Mouse (Mus musculus) monocyte, adult 2 months (primary cell): ENCODE data around the gene Grin2a.

ENCODE experiments used
- DNase-seq, 2 experiments: peaks; one replicate each; pipeline ENCODE4 v3.0.0; 2022; ENCODE audit warnings: low spot score in 2 of 2, low read depth in 1 of 2

Gene Grin2a

DNA sequence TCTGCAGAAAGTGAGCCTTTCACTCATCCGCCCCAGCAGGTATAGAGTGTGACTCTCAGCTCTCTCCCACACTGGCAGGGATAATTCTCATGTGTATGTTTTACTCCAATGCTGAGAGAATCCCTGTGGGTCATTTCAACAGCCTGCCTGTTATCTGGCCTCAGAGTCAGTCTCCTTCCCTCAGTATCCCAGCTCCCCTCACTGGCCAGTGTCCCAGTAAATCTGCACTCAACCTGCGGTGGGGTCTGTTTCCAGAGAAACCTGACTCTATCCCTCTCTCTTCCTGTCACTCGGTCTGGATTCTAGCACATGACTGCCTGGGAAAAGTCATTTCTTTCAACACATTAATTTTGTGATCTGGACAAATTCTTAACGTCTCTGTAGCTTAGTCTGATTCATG, 122.4 kb downstream of the Grin2a start:
- no peak for DNase-seq

- DNase-seq = no peak
Measured at GRCm38 (mm10) chr16:9865710-9866109, 129.7 kb downstream of the Grin2a start.

GRCm38 (mm10) chr16:9865039-9865438, 130.3 kb downstream of the Grin2a start:
- no peak for DNase-seq

DNA sequence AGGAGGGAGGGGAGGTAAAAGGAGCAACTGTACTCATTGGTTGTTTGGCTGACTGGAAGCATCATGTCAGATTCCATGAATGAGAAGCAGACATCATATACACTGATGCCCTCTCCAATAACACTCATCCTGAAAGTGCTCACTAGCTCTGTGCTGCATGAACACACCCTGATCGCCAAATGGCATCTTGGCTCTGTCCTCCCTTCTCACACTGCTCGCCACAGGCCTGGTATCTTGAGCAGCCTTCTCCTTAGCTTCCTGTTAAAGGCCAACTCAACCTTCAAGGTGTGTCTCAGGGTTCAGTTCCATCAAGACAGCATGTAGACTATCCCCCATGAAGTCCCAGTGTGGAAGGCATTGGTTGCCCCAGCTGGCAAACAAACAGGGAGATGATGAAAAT, 137.6 kb downstream of the Grin2a start:
- no peak for DNase-seq

DNA sequence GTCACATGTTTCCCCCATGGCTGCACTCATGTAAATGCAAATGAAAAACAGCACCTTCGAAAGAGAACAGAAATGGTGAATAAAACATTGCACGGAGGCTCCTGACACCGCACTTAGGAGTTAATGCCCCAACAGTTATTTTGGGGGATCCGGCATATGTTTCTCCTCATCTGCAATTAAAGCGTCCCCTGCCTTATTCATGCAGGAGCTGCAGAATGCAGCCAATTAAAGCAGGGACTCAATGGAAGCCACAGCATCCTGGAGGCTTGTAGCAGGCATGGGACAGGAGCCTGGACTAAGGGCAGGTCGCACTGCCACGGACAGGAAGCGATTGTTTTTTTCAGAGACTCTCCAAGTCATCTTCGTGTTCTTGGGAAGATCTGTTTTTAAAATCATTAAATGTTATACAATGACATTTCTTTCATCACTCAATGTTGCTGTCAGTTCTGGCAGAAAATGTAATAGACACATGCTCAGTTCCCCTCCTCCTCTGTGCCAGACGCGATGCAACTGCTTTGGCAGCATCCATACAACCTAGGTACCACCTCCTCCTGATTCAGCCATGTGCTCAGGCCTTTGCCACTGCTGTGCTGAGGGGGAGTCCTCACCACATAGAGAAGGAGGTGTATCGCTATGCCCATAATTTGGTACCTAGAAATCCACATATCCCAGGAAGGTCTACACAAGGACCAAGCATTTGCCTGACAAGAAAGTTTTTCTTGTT, 143.9 kb downstream of the Grin2a start:
- no peak for DNase-seq

DNA sequence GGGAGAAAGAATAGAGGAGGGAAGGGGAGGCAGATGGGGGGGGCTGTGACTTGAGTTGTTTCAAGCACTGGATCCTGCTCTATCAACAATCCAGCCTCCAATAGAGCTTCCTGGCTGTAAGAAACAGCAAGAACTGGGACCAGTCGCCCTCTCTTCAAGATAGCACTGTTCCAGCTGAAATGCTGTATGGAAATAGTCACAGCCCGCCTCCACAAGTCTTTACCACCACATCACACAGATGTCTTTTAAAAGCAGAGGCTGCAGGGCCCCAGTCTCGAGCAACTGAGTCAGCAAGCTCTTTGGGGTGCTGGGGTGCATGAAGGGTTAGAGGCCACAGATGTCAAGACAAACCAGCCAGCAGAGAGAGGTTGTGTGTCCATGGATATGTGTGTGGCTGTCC, 153.9 kb downstream of the Grin2a start:
- DNase-seq = no peak

GRCm38 (mm10) chr16:9836542-9836941, 158.8 kb downstream of the Grin2a start:
- no peak for DNase-seq

GRCm38 (mm10) chr16:9834236-9834635, 161.1 kb downstream of the Grin2a start:
- DNase-seq = no peak

GRCm38 (mm10) chr16:9825110-9825483, 170.3 kb downstream of the Grin2a start:
- no peak for DNase-seq

DNA sequence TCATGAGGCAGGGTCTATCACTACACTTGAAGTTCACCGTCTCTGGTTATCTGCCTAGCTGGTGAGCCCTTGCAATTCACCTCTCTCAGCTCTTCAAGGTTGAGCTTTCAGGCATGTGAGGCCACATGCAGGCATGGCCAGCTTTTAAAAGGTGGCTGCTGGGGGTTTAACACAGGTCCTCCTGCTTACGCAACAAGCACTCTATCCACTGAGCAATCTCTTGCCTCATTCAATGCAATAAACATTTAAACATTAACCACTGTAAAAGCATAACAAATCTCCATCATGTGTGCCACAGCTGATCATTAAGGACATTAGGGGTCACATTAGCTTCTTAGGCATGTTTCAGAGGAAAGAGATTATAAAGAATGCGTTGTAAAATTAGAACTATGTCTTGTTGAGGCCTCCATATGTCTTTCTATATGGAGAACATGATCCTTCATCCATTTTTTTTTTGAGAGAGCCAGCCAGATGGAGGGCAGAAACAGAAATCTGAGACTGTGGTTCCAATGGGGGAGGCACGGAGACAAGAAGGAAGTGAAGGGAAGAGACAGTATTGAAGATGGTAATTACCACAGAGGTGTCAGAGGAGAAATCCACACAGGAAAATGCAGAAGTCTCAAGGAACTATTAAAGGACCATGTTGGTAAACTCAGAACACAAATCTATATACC, 170.8 kb downstream of the Grin2a start:
- DNase-seq = no peak

DNA sequence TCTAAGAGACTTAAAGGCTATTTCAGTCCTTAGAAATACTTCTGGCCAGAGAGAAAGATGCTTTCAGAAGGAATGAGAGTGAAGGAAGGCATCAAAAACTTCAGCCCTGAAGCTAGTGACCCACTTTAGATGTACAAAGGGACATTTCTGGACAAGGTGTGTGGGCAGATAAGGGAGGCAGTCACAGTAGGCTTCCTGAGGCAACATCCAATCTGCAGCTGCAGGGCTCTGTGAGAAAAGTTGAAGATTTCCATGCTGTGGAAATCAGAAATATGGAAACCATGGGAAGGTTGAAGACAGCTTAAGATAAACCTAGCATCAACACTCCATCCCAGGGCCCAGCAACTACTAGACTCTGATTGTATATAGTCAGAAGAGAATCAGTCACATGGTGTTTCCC, 171.7 kb downstream of the Grin2a start:
- no peak for DNase-seq

DNA sequence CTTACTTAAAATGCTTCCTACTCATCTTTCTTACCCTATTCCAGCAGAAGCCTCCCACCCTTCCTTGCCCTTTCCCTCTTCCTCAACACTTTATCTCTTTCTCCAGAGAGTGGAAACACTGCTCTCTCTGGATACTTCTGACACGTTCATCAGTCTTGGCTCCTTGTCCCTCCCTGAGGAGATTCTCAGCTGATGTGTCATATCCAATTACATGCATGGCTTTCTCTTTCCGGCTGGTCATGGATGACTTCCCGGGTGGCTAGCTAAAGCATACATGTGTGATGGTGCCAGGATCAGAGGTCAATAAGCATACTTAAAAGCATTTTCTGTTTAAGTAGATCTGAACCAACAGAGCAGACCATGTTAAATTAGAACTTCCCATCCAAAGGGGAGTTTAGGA, 175.9 kb downstream of the Grin2a start:
- DNase-seq = no peak

DNA sequence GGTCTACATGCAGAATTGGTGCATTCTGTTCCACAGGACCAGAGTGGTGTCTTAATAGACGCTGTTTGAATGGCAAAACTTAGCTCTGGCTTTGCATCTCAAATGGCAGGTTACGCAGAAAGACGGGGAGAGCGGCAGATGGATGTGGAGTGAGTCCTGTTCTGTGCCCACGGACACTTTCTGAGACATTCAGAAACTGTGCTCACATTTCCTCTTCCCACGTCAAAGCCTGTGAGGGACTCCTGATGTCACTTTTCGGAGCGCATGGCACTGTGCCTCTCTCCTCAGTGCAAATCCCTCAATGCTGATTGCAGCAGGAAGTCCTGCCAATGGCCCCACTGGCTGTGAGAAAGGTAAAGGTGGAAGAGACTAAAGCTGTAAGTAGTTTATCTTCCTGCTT, 194.0 kb downstream of the Grin2a start:
- DNase-seq = no peak

DNA sequence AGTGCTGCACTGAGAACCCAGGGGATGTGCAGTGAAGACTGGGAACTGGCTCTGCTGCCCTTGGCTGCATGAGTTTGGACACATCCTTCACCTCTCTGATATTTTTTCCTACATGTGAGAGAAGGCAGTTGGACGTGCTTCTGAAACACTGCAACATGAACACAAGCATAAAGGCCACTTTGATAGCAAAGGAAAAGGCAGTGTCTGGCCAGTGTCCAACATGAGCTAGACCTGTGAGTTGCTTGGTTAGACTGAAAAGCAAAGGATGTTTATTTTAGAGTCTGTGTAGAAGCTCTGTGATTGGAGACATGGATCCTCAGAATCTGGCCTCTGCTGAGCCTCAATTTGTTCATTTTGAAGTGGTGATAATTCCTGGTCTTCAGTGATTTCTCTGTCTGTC, 195.1 kb downstream of the Grin2a start:
- no peak for DNase-seq

DNA sequence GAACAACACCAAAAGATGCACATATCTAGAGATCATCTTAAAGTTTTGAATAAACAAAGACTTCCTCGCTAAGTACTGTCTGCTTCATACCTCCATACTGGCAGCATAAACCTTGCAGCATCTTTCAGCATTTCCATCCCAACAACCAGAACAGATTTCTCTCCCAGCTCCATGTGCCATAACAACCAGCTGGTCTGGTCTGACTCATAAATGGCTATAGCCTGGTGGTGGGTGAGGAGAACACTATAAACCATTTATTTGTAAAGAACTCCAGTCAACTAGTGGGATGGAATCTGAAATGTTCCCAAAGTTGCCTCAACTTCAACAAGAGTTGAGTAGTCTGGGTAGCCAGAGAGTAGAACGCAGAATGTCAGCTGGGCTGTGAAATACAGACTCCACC, 202.4 kb downstream of the Grin2a start:
- DNase-seq = no peak

DNA sequence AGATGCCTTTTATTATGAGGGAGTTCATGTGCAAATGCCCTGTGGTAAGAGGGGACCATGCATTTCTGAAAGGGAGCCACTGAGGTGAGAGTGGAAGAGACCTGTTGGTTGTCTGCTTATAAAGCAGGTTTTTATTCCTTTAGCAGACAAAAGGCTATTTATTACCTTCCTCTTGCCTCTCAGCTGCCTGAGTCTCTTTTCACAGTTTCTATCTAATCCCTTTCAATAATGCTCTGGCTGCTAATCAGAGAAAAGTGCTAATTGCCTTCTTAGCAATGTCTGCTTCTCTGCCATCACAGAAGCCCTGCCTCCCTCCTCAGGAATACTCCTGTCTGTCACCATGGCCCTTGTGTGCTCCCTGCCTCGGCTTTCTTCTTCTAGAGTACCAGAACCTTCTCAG, 209.1 kb downstream of the Grin2a start:
- no peak for DNase-seq

DNA sequence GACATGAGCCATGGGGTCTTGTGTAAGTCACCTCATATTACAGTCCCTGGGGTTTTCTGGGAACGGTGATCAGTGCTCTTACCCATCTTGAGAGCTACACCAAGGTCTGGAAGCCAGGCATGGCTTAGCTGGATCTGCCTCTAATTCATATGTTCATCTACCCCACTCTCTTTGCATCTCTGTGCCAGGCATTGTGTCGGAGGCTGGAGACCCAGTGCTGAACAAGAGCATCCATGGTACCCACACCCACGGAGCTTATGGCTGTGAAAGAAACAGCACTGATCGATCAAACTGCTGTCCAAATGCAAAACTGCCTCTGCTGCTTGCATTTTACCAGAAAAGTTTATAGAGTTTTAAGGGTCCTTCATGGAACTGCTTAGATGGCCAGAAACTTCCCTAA, 209.5 kb downstream of the Grin2a start:
- no peak for DNase-seq

- no peak for DNase-seq
Measured at GRCm38 (mm10) chr16:9768981-9769380, 226.4 kb downstream of the Grin2a start.

- DNase-seq = no peak
Measured at GRCm38 (mm10) chr16:9768356-9768755, 227.0 kb downstream of the Grin2a start.

DNA sequence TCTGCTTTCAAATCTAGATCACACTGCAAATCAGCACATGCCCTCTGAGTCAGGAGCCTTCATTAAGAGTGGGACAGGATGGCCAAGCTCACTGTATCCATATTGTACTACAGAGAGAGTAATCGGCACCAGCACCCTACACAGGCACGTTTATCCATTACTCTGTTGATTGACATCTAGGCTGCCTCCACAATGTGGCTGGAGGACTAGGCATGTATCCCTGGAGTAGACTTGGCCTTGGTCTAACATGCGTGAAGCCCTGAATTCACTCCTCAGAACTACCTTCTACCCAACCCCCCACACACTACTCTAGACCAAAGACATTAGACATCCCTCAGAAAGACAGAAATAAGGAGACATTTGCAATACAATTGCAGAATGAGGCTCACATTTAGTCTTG, 227.4 kb downstream of the Grin2a start:
- no peak for DNase-seq

DNA sequence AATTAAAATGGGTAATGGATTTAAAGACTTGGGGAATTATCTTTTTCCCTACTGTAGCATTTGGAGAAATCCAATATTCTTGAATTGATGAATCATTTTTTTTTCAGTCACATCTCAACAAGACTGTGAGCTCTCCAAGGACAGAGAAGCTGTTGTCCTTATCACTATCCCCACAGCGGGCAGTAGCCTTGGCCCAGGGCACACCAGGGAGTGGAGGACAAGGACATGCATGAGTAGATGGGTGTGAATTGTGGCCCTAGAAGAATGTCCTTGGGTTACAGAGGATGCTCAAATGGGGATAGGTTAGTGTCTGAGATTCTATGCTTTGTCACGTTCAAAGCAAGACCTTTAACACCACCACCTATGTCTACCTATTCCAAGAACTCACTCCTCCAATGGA, 231.3 kb downstream of the Grin2a start:
- no peak for DNase-seq

- no peak for DNase-seq
Measured at GRCm38 (mm10) chr16:9760347-9760746, 235.0 kb downstream of the Grin2a start.

GRCm38 (mm10) chr16:9756849-9757248, 238.5 kb downstream of the Grin2a start:
- DNase-seq = no peak
